Mouse (Mus musculus): ENCODE measurements around the gene Gm10750. TPM values are rescaled to one million over a fixed set of nuclear protein-coding genes. Genes with fewer than 3 reads are reported as not detected.
"Not testable (repeated sequence)": the region's sequence is repeated elsewhere in the genome, so short reads cannot be mapped to it uniquely, and the experiment has no call there.

Gm10750 gene
- not detected in 2 replicates for polyA plus RNA-seq (2014; fragmentation: Nextera tagmentation; extraction: Ambion mirVana)

DNA sequence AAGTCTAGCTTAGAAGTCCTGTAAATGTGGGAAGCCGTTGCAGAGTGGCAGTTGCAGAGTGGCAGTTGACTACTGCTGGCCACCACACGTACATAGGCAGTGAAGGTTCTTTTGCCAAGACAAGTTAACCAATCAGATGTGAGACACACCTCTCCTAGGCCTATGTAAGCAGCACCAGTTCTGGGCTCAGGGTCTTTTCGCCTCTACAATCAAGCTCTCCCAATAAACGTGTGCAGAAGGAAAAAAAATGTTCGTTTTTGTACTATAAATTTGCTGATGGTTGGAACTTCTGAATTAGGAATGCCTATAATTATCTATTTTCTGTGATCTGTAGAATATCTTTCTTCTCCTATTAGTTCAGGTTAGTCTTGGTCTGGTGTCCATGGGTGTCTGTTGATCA, at the start of gene Gm10750:
TSS of gene Gm10750 (minus strand) at position 101 of the 400 bp plus-strand sequence.
- not testable (repeated sequence) for H3K36me3 ChIP-seq (ENCODE audit: control insufficient read depth, insufficient read depth, low read length); H3K9ac ChIP-seq (replicated peaks; ENCODE audit: low read depth, low read length); H3K4me1 ChIP-seq (ENCODE audit: control insufficient read depth, insufficient read depth, low read length); H3K27me3 ChIP-seq (ENCODE audit: control insufficient read depth, insufficient read depth, low read length); H3K4me2 ChIP-seq (replicated peaks; ENCODE audit: low read depth, low read length); H3K27ac ChIP-seq (ENCODE audit: low read length); H3K9me3 ChIP-seq (ENCODE audit: control insufficient read depth, low read depth, low read length); ATAC-seq (ENCODE audit: insufficient number of reproducible peaks, insufficient read depth, low FRiP score, low read depth); H3K4me3 ChIP-seq (ENCODE audit: low read depth, low read length)
- 73% methylated on average over 5 of the region's 5 CpGs for WGBS

DNA sequence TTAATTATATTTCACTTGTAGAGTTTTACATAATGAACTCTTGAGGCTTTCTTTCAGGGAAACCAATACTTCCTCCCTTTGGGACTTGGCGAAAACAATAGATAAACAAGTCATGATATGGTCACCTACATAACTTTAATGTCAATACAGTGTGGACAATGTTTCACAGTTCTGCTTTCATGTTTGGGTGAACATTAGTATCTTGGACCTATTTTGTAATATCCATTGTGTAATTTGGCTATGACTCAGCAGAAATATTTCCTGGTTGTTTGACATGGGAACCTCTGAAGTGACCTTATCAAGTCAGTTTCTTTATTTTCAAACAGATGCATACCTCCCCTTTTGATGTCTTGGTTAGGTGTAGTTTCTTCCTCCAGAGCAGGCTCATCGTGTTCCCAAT, 12.2 kb downstream of the Gm10750 start:
- 77% methylated on average over 2 of the region's 2 CpGs for WGBS
- Histone ChIP-seq H3K4me2 (replicated peaks; ENCODE audit: low read depth, low read length) (no peak overlapping the region), H3K27ac (ENCODE audit: low read length) (no peak overlapping the region), H3K4me1 (ENCODE audit: control insufficient read depth, insufficient read depth, low read length) (no peaks in the 10 kb centered on the region), H3K9me3 (ENCODE audit: control insufficient read depth, low read depth, low read length) (no peaks in the 10 kb centered on the region), H3K27me3 (ENCODE audit: control insufficient read depth, insufficient read depth, low read length) (no peaks in the 10 kb centered on the region), H3K36me3 (ENCODE audit: control insufficient read depth, insufficient read depth, low read length) (no peaks in the 10 kb centered on the region), H3K9ac (replicated peaks; ENCODE audit: low read depth, low read length) (no peak overlapping the region), H3K4me3 (ENCODE audit: low read depth, low read length) (no peak overlapping the region)
- ATAC-seq (ENCODE audit: insufficient number of reproducible peaks, insufficient read depth, low FRiP score, low read depth), result no peak

- Histone ChIP-seq H3K27me3 (ENCODE audit: control insufficient read depth, insufficient read depth, low read length) (no peaks in the 10 kb centered on the region), H3K9me3 (ENCODE audit: control insufficient read depth, low read depth, low read length) (no peaks in the 10 kb centered on the region), H3K4me3 (ENCODE audit: low read depth, low read length) (no peak within 1 kb of the TSS), H3K4me2 (replicated peaks; ENCODE audit: low read depth, low read length) (no peak within 1 kb of the TSS), H3K9ac (replicated peaks; ENCODE audit: low read depth, low read length) (no peak within 1 kb of the TSS), H3K27ac (ENCODE audit: low read length) (no peak within 1 kb of the TSS), H3K4me1 (ENCODE audit: control insufficient read depth, insufficient read depth, low read length) (no peaks in the 10 kb centered on the region), H3K36me3 (ENCODE audit: control insufficient read depth, insufficient read depth, low read length) (no peaks in the 10 kb centered on the region)
- ATAC-seq (ENCODE audit: insufficient number of reproducible peaks, insufficient read depth, low FRiP score, low read depth), result no peak
Measured at GRCm38 (mm10) chr2:149003151-149003550, 13.9 kb downstream of the Gm10750 start, which contains the start of gene Gm1330. Gm1330 (minus strand) TSS chr2:149003251.

GRCm38 (mm10) chr2:148995133-148995532, 21.9 kb downstream of the Gm10750 start:
- Histone ChIP-seq H3K4me3 (ENCODE audit: low read depth, low read length) (no peak overlapping the region), H3K9ac (replicated peaks; ENCODE audit: low read depth, low read length) (no peak overlapping the region), H3K4me2 (replicated peaks; ENCODE audit: low read depth, low read length) (no peak overlapping the region), H3K4me1 (ENCODE audit: control insufficient read depth, insufficient read depth, low read length) (no peaks in the 10 kb centered on the region), H3K27ac (ENCODE audit: low read length) (no peak overlapping the region), H3K9me3 (ENCODE audit: control insufficient read depth, low read depth, low read length) (no peaks in the 10 kb centered on the region), H3K27me3 (ENCODE audit: control insufficient read depth, insufficient read depth, low read length) (no peaks in the 10 kb centered on the region), H3K36me3 (ENCODE audit: control insufficient read depth, insufficient read depth, low read length) (no peaks in the 10 kb centered on the region)
- WGBS, result 91% methylated on average over 2 of the region's 2 CpGs
- no peak for ATAC-seq (ENCODE audit: insufficient number of reproducible peaks, insufficient read depth, low FRiP score, low read depth)

Other genes starting within 250 kb of the Gm10750 start
- not detected in 2 replicates for gene Cst11, start 245.7 kb downstream of the Gm10750 start, polyA plus RNA-seq (2014; fragmentation: Nextera tagmentation; extraction: Ambion mirVana)
- not detected in 2 replicates for gene 8030411F24Rik, start 235.2 kb downstream of the Gm10750 start, polyA plus RNA-seq (2014; fragmentation: Nextera tagmentation; extraction: Ambion mirVana)
- not detected in 2 replicates for gene Cst12, start 227.9 kb downstream of the Gm10750 start, polyA plus RNA-seq (2014; fragmentation: Nextera tagmentation; extraction: Ambion mirVana)
- 0.68 TPM in 1 of 2 replicates, not detected in the other for gene Cst8, start 218.5 kb downstream of the Gm10750 start, polyA plus RNA-seq (2014; fragmentation: Nextera tagmentation; extraction: Ambion mirVana)
- gene Cst13, start 197.2 kb downstream of the Gm10750 start, polyA plus RNA-seq (2014; fragmentation: Nextera tagmentation; extraction: Ambion mirVana), result not detected in 2 replicates
- gene Cst9, start 182.1 kb downstream of the Gm10750 start, polyA plus RNA-seq (2014; fragmentation: Nextera tagmentation; extraction: Ambion mirVana), result not detected in 2 replicates
- gene 9230104L09Rik, start 152.2 kb downstream of the Gm10750 start, polyA plus RNA-seq (2014; fragmentation: Nextera tagmentation; extraction: Ambion mirVana), result not detected in 2 replicates
- 533 and 548 TPM in 2 replicates for gene Cst3, start 141.5 kb downstream of the Gm10750 start, polyA plus RNA-seq (2014; fragmentation: Nextera tagmentation; extraction: Ambion mirVana)
- not detected in 2 replicates for gene Gm1330, start 14.0 kb downstream of the Gm10750 start, polyA plus RNA-seq (2014; fragmentation: Nextera tagmentation; extraction: Ambion mirVana)

Data from stomach, embryonic 14.5 days (tissue).